Mouse (Mus musculus) CH12.LX (cell line): ENCODE data around the gene Olfr308. TPM values are rescaled to one million over a fixed set of nuclear protein-coding genes. Genes with fewer than 3 reads are reported as not detected.

ENCODE experiments used
- DNase-seq: peaks from one replicate; pipeline ENCODE4 v3.0.0-alpha.2; 2013; ENCODE audit errors: extremely low read depth
- H3K27ac ChIP-seq: 2 replicates; pipeline ENCODE4 v1.5.1; 2012; ENCODE audit warnings: low read depth, mild to moderate bottlenecking, control low read depth, moderate library complexity; ENCODE audit not compliant: insufficient read depth
- H3K27me3 ChIP-seq: replicated peaks from 2 replicates; pipeline ENCODE3; 2012; ENCODE audit warnings: inconsistent platforms
- H3K36me3 ChIP-seq, 2 experiments: replicated peaks in 1 of 2; 2 replicates each; pipeline versions ENCODE3 to v1.6.1; 2012; ENCODE audit warnings: inconsistent platforms in 1 of 2, low read length in 1 of 2, mild to moderate bottlenecking in 1 of 2, mixed read lengths in 1 of 2, moderate library complexity in 1 of 2; ENCODE audit not compliant: control insufficient read depth in 1 of 2, insufficient read depth in 1 of 2
- H3K4me1 ChIP-seq, 2 experiments: 2 replicates each; pipeline ENCODE4 v1.6.1; 2012; ENCODE audit warnings: inconsistent platforms in 1 of 2, moderate library complexity in 1 of 2; ENCODE audit not compliant: insufficient read depth in 2 of 2, control insufficient read depth in 1 of 2
- H3K4me2 ChIP-seq: 2 replicates; pipeline ENCODE4 v1.6.1; 2012; ENCODE audit warnings: low read depth, mild to moderate bottlenecking, control low read depth; ENCODE audit not compliant: poor library complexity, insufficient read depth, severe bottlenecking
- H3K4me3 ChIP-seq, 3 experiments: fragments of 150-350 bp in 1 of 3; sonication (generic) in 1 of 3; replicated peaks in 1 of 3; 2 replicates each; pipeline versions ENCODE3 to v1.5.1; 2011 to 2012; ENCODE audit warnings: low read depth in 2 of 3, low read length in 2 of 3, mild to moderate bottlenecking in 2 of 3, moderate library complexity in 2 of 3, control low read depth in 1 of 3, improper control_type of control experiment in 1 of 3, inconsistent platforms in 1 of 3, mixed read lengths in 1 of 3; ENCODE audit not compliant: poor library complexity in 1 of 3
- H3K79me2 ChIP-seq: replicated peaks from 2 replicates; pipeline ENCODE4 v1.6.1; 2012; ENCODE audit warnings: mild to moderate bottlenecking, moderate library complexity; ENCODE audit not compliant: control insufficient read depth, poor library complexity, insufficient read depth, severe bottlenecking; ENCODE audit errors: extremely low read depth
- H3K9ac ChIP-seq: 2 replicates; pipeline ENCODE4 v1.6.1; 2012; ENCODE audit warnings: low read depth, mild to moderate bottlenecking, control low read depth, moderate library complexity; ENCODE audit not compliant: insufficient read depth
- H3K9me3 ChIP-seq: replicated peaks from 2 replicates; pipeline ENCODE3; 2012; ENCODE audit warnings: low read length, inconsistent platforms, mixed read lengths
- CHD1 ChIP-seq: IDR thresholded peaks from 2 replicates; pipeline ENCODE4 v1.6.1; 2012; ENCODE audit warnings: low read depth, low read length, improper control_type of control experiment, inconsistent platforms
- CHD2 ChIP-seq: IDR thresholded peaks from 2 replicates; pipeline ENCODE4 v1.6.1; 2011; ENCODE audit warnings: low read length, improper control_type of control experiment
- E2F4 ChIP-seq: IDR thresholded peaks from 2 replicates; pipeline ENCODE4 v1.6.1; 2011; ENCODE audit warnings: low read depth, low read length, improper control_type of control experiment; ENCODE audit not compliant: insufficient replicate concordance
- ELF1 ChIP-seq: IDR thresholded peaks from 2 replicates; pipeline ENCODE4 v1.6.1; 2014; ENCODE audit warnings: low read depth, mild to moderate bottlenecking, inconsistent platforms, low read length, improper control_type of control experiment
- ETS1 ChIP-seq: conservative IDR thresholded peaks from 2 replicates; pipeline ENCODE4 v1.6.1; 2012; ENCODE audit warnings: low read depth, mild to moderate bottlenecking, inconsistent platforms, low read length, improper control_type of control experiment, moderate library complexity
- HCFC1 ChIP-seq: IDR thresholded peaks from 2 replicates; pipeline ENCODE4 v1.6.1; 2012; ENCODE audit warnings: low read depth, mild to moderate bottlenecking, inconsistent platforms, low read length, improper control_type of control experiment
- IRF4 ChIP-seq: IDR thresholded peaks from 2 replicates; pipeline ENCODE4 v1.6.1; 2014; ENCODE audit warnings: low read depth, mild to moderate bottlenecking, inconsistent platforms, low read length, improper control_type of control experiment
- JUND ChIP-seq: conservative IDR thresholded peaks from 2 replicates; pipeline ENCODE4 v1.6.1; 2011; ENCODE audit warnings: low read depth, low read length, improper control_type of control experiment
- MAFK ChIP-seq: IDR thresholded peaks from 2 replicates; pipeline ENCODE4 v1.6.1; 2011; ENCODE audit warnings: low read length, improper control_type of control experiment; ENCODE audit not compliant: insufficient replicate concordance
- NRF1 ChIP-seq: IDR thresholded peaks from 2 replicates; pipeline ENCODE4 v1.6.1; 2014; ENCODE audit warnings: low read depth, mild to moderate bottlenecking, inconsistent platforms, low read length, improper control_type of control experiment, moderate library complexity
- POLR2A ChIP-seq: IDR thresholded peaks from 2 replicates; pipeline ENCODE4 v1.6.1; 2011; ENCODE audit warnings: low read depth, mild to moderate bottlenecking, improper control_type of control experiment, low read length
- POLR2AphosphoS2 ChIP-seq: IDR thresholded peaks from 2 replicates; pipeline ENCODE4 v1.6.1; 2011; ENCODE audit warnings: low read depth, low read length, improper control_type of control experiment
- RAD21 ChIP-seq: IDR thresholded peaks from 2 replicates; pipeline ENCODE4 v1.6.1; 2011; ENCODE audit warnings: low read depth, mild to moderate bottlenecking, low read length, improper control_type of control experiment, moderate library complexity
- SIN3A ChIP-seq: IDR thresholded peaks from 2 replicates; pipeline ENCODE4 v1.6.1; 2012; ENCODE audit warnings: low read length, improper control_type of control experiment, inconsistent platforms
- SMC3 ChIP-seq: IDR thresholded peaks from 2 replicates; pipeline ENCODE4 v1.6.1; 2011; ENCODE audit warnings: low read depth, low read length, improper control_type of control experiment
- TBP ChIP-seq: conservative IDR thresholded peaks from 2 replicates; pipeline ENCODE4 v1.6.1; 2011; ENCODE audit warnings: low read depth, low read length, improper control_type of control experiment
- UBTF ChIP-seq: IDR thresholded peaks from 2 replicates; pipeline ENCODE4 v1.6.1; 2012; ENCODE audit warnings: low read depth, mild to moderate bottlenecking, inconsistent platforms, low read length, improper control_type of control experiment, moderate library complexity
- USF2 ChIP-seq: conservative IDR thresholded peaks from 2 replicates; pipeline ENCODE4 v1.6.1; 2011; ENCODE audit warnings: low read depth, low read length, improper control_type of control experiment
- ZC3H11A ChIP-seq: IDR thresholded peaks from 2 replicates; pipeline ENCODE4 v1.6.1; 2012; ENCODE audit warnings: low read depth, mild to moderate bottlenecking, inconsistent platforms, low read length, improper control_type of control experiment
- ZMIZ1 ChIP-seq: IDR thresholded peaks from 2 replicates; pipeline ENCODE4 v1.6.1; 2012; ENCODE audit warnings: low read depth, mild to moderate bottlenecking, inconsistent platforms, low read length, improper control_type of control experiment
- ZNF384 ChIP-seq: IDR thresholded peaks from 2 replicates; pipeline ENCODE4 v1.6.1; 2012; ENCODE audit warnings: low read depth, low read length, improper control_type of control experiment, inconsistent platforms
- dilution Hi-C: fragments of 300-500 bp; cut with MboI; formaldehyde crosslinking; loops from 2 replicates; pipeline ENCODE4 v1.14.3; 2020; ENCODE audit warnings: low sequenced_read_pairs; ENCODE audit not compliant: extremely low pct_unique_long_range_greater_than_20kb, extremely low pct_ligation_motif_present
- in situ Hi-C: fragments of 300-500 bp; cut with MboI; formaldehyde crosslinking; loops from 3 replicates; pipeline ENCODE4 v1.14.3; 2019; ENCODE audit warnings: low sequenced_read_pairs, low pct_ligation_motif_present, low pct_unique_long_range_greater_than_20kb, mixed read lengths
- polyA plus RNA-seq: library from polyadenylated mRNA; unstranded; fragments of >175 nt; gene quantifications from 2 replicates; pipeline ENCODE4 v1.2.1, GENCODE M21; 2012; ENCODE audit warnings: low read depth; ENCODE audit not compliant: insufficient read length
- total RNA-seq, 2 experiments: library from RNA; depleted of rRNA; stranded (reverse); fragments of 300-350 nt in 1 of 2; fragments of >200 nt in 1 of 2; gene quantifications; 2 replicates each; pipeline ENCODE4 v1.2.3; 2012 to 2014

Gene Olfr308
- total and polyA plus RNA-seq, 3 experiments: not detected

- H3K4me2 ChIP-seq: no peak within 1 kb of the TSS
- peaks cover 17% of the 10 kb centered on the region for H3K9me3 ChIP-seq
- TF ChIP-seq ZNF384 (no peak), HCFC1 (no peak), UBTF (no peak), IRF4 (no peak), ELF1 (no peak), JUND (no peak), RAD21 (no peak), SMC3 (no peak), CHD1 (no peak), NRF1 (no peak), USF2 (no peak), POLR2AphosphoS2 (no peak), SIN3A (no peak)
- TF ChIP-seq, all 38 proteins: peak for 0
- H3K4me1 ChIP-seq: no peaks in the 10 kb centered on the region
- no peak within 1 kb of the TSS for H3K9ac ChIP-seq
- H3K27ac ChIP-seq: no peak within 1 kb of the TSS
- no peaks in the 10 kb centered on the region for H3K79me2 ChIP-seq
- in situ Hi-C loops: no loop called here
- dilution Hi-C loops: no loop called here
- H3K27me3 ChIP-seq: no peaks in the 10 kb centered on the region
- no peak for DNase-seq
- H3K4me3 ChIP-seq: no peak within 1 kb of the TSS
- no peaks in the 10 kb centered on the region for H3K36me3 ChIP-seq
Measured at GRCm38 (mm10) chr7:86337486-86337885, 12.1 kb upstream of the Olfr308 start, which contains the start of gene Olfr307. Olfr307 (minus strand) TSS chr7:86337586.

- H3K27me3 ChIP-seq: no peaks in the 10 kb centered on the region
- TF ChIP-seq POLR2A (no peak), CHD2 (no peak), IRF4 (no peak), ZC3H11A (no peak), E2F4 (no peak), ETS1 (no peak), TBP (no peak), ZMIZ1 (no peak), MAFK (no peak)
- TF ChIP-seq, all 38 proteins: peak for 0
- in situ Hi-C loops: no loop called here
- Histone ChIP-seq H3K4me1 (no peaks in the 10 kb centered on the region), H3K79me2 (no peaks in the 10 kb centered on the region), H3K4me2 (no peak overlapping the region), H3K36me3 (no peaks in the 10 kb centered on the region), H3K4me3 (no peak overlapping the region), H3K9me3 (peaks cover 13% of the 10 kb centered on the region), H3K27ac (no peak overlapping the region), H3K9ac (no peak overlapping the region)
- no peak for DNase-seq
- dilution Hi-C loops: no loop called here
Measured at GRCm38 (mm10) chr7:86321323-86321722, 4.1 kb downstream of the Olfr308 start.
